In the genomic region with DNA sequence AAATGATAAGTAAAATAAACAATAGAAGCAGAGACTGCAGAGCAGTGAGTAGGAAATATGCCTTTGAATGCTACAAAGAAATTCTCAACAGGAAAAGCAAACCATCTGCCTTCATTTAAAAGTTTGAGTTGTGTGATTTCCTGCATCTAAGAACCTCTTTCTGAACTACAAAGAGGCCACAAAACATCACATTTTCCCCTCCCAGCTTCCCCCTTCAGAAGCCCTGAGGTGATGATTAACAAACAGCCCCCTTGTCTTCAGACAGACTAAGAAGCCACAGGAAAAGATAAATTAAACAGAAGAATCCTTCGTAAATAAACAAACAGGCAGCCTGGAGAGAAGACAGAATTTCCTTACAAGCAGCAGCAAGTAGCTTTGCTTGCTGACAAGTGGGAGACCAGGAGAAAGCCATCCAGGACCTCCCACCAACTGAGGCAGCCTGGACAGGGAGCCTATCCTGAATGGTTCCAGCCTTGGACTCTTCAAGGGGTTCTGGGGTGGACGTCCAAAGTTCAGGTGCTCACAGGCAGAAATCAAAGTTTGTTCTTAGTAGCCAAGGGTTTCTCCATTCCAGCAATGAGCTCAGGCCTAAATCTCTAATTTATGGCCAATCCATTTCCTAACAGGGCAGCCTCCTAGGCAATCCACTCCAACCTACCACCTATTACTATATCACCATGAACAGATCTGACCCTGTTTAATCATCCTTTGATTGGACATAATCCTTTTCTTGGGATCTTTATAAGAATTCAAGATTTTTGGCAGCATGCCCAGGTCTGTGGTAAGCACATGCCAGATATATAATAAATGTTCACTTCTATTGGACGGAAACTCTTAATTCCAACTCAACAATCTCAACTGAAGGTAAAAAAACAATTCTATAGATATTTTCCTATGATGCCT, we compare ENCODE assay signal across 9 mouse cellular contexts. TPM values are rescaled to one million over a fixed set of nuclear protein-coding genes. Genes with fewer than 3 reads are reported as not detected.
DNase-seq lines count a peak whose midpoint lies in the region; ATAC-seq lines count a peak whose summit lies in the region.
"Had no signal": no experiment of that assay in that cellular context is flagged by ENCODE, and none has a peak within 500 bp of the region (broad histone marks: within the 10 kb centered on the region; RNA-seq: fewer than 3 reads in every experiment).

No protein-coding gene starts in this region.

- peaks cover 17% of the 10 kb centered on the region; the same call in 1 of the 2 replicates for H3K36me3 ChIP-seq in forebrain, embryonic 14.5 days (ENCODE audit: control insufficient read depth, insufficient read depth, low read length)
- H3K36me3 ChIP-seq: hindbrain, embryonic 15.5 days had no signal

- 37% methylated on average over 3 of the region's 3 CpGs for WGBS in forebrain, embryonic 14.5 days

- no peaks in the 10 kb centered on the region for H3K27me3 ChIP-seq in forebrain, embryonic 14.5 days (replicated peaks; ENCODE audit: control insufficient read depth, insufficient read depth, low read length)
- H3K27me3 ChIP-seq: hindbrain, embryonic 15.5 days had no signal

- no peak overlapping the region for H3K9ac ChIP-seq in forebrain, embryonic 14.5 days (ENCODE audit: low read length)
- H3K9ac ChIP-seq: hindbrain, embryonic 15.5 days had no signal

- no peaks in the 10 kb centered on the region for H3K9me3 ChIP-seq in forebrain, embryonic 14.5 days (replicated peaks; ENCODE audit: control insufficient read depth, low read length)
- H3K9me3 ChIP-seq: hindbrain, embryonic 15.5 days had no signal

- no peak overlapping the region for H3K27ac ChIP-seq in forebrain, embryonic 14.5 days (ENCODE audit: low read depth, low read length)
- H3K27ac ChIP-seq: hindbrain, embryonic 15.5 days had no signal

- intact Hi-C loops in gastrocnemius, postnatal 36 days (cut with DNase I): no loop called here

- peak overlapping the region; percentile 8; the same call in 1 of the 2 replicates for H3K4me2 ChIP-seq in forebrain, embryonic 14.5 days (ENCODE audit: low read length)
- H3K4me2 ChIP-seq: hindbrain, embryonic 15.5 days had no signal

- DNase-seq in CD4-positive helper T cell, adult 2 months (ENCODE audit: low read depth, low spot score): peak; percentile 82
- DNase-seq in CD8-positive naive resting alpha-beta T cell, adult 2 months (ENCODE audit: low read depth in 2 of 2, low spot score in 2 of 2): peak; percentile 48 to 63
- peak; percentile 61 for DNase-seq in forebrain, embryonic 14.5 days (ENCODE audit: low spot score)
- peak; percentile 36 to 48 for DNase-seq in kidney, postnatal 4 days
- DNase-seq in right cerebral cortex, adult 2 months (ENCODE audit: low spot score in 2 of 2): no peak
- DNase-seq in gastrocnemius, postnatal 36 days: no peak
- DNase-seq in testis, postnatal 14 days (ENCODE audit: low spot score): no peak
- DNase-seq: adrenal gland, adult 2 months had no signal

- no peak for ATAC-seq in forebrain, embryonic 14.5 days

- H3K4me3 ChIP-seq in forebrain, embryonic 14.5 days (ENCODE audit: low read depth, low read length): no peak overlapping the region
- H3K4me3 ChIP-seq: hindbrain, embryonic 15.5 days had no signal

- peaks cover 37% of the 10 kb centered on the region for H3K4me1 ChIP-seq in forebrain, embryonic 14.5 days (ENCODE audit: control insufficient read depth, insufficient read depth, low read length)

RNA-seq across cellular contexts. Expression of gene Tle4, which starts 9.4 kb away (rescaled TPM):
- polyA plus RNA-seq in forebrain, embryonic 14.5 days (2014; fragmentation: Nextera tagmentation; extraction: Ambion mirVana): 28.9 and 30.3 TPM in 2 replicates
- total RNA-seq in gastrocnemius, postnatal 36 days (2021): 10 to 100 TPM; 19.6 to 20.5 TPM

Comparison
In these comparisons a context has a peak if more than half of its experiments do, and no peak if none do; other contexts are left out.
1. DNase-seq: peak in CD4-positive helper T cell, adult 2 months (single experiment), CD8-positive naive resting alpha-beta T cell, adult 2 months (2 of 2), forebrain, embryonic 14.5 days (single experiment) and kidney, postnatal 4 days (2 of 2); none in right cerebral cortex, adult 2 months (0 of 2), gastrocnemius, postnatal 36 days (0 of 2) and testis, postnatal 14 days (single experiment).